Mouse (Mus musculus): ENCODE data around the gene Mybpc2. TPM values are rescaled to one million over a fixed set of nuclear protein-coding genes. Genes with fewer than 3 reads are reported as not detected.

Mybpc2 gene
- polyA plus RNA-seq, 1 experiment from 2014 or later = 0.13 TPM

DNA sequence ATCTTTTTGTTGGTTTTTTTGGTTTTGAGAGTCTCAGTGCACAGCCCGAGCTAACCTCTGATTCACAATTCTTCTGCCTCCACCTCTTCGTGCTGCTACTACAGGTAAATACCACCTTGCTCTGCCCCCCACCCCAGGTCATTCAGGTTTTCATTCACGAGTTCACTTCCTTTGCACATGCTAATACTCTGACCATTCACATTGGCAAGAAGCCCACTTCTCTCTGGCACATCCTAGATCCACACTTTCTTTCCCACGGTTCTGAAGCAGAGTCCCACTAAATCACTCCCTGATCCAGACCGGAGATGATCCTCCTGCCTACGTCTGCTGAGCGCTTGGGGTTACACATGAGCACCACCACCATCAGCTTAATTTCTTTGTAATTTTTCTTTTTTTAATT lies 29.4 kb downstream of the Mybpc2 start:
- Histone ChIP-seq H3K27ac (ENCODE audit: low read depth, low read length) (no peak overlapping the region), H3K4me1 (replicated peaks; ENCODE audit: control insufficient read depth, insufficient read depth, low read length) (peaks cover 9% of the 10 kb centered on the region; the same call in 1 of the 2 replicates), H3K36me3 (ENCODE audit: control insufficient read depth, insufficient read depth) (peaks cover 31% of the 10 kb centered on the region), H3K27me3 (replicated peaks; ENCODE audit: control insufficient read depth, insufficient read depth, low read length) (0 out of 2 replicates have a peak, but pooled peaks cover 3% of the 10 kb centered on the region), H3K9me3 (ENCODE audit: control insufficient read depth) (no peaks in the 10 kb centered on the region), H3K4me2 (replicated peaks; ENCODE audit: low read depth) (no peak overlapping the region), H3K9ac (ENCODE audit: low read depth, low read length) (no peak overlapping the region), H3K4me3 (ENCODE audit: low read depth, low read length) (no peak overlapping the region)
- no peak for TF ChIP-seq CTCF (IDR thresholded peaks at IDR 0.05; ENCODE audit: low read depth)
- no peak for ATAC-seq
- WGBS = 82% methylated on average over 7 of the region's 7 CpGs

DNA sequence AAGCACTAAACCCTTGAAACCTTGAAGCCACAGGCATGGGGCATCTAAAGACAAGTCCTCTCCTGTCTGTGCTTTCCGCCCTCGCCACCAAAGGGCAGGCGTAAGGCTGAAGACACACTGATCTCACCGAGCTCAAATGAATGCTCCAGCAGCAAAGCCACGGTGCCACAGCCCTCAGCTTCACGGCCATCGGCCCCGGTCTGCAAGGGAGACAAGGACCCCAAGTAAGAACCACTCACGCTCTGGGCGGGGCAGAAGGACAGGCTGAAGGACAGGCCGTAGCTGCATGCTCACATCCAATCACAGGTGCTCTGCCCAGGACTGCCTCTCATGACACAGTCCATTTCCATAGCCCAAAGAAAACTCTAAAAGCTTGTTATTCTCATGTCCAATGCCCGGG lies 29.8 kb downstream of the Mybpc2 start:
- no peaks in the 10 kb centered on the region for H3K9me3 ChIP-seq (ENCODE audit: control insufficient read depth)
- WGBS = 91% methylated on average over 12 of the region's 12 CpGs
- H3K4me3 ChIP-seq (ENCODE audit: low read depth, low read length) = no peak overlapping the region
- peaks cover 35% of the 10 kb centered on the region for H3K36me3 ChIP-seq (ENCODE audit: control insufficient read depth, insufficient read depth)
- 0 out of 2 replicates have a peak, but pooled peaks cover 3% of the 10 kb centered on the region for H3K27me3 ChIP-seq (replicated peaks; ENCODE audit: control insufficient read depth, insufficient read depth, low read length)
- TF ChIP-seq CTCF (IDR thresholded peaks at IDR 0.05; ENCODE audit: low read depth) = no peak
- ATAC-seq = no peak
- H3K27ac ChIP-seq (ENCODE audit: low read depth, low read length) = no peak overlapping the region
- no peak overlapping the region for H3K9ac ChIP-seq (ENCODE audit: low read depth, low read length)
- H3K4me1 ChIP-seq (replicated peaks; ENCODE audit: control insufficient read depth, insufficient read depth, low read length) = peaks cover 9% of the 10 kb centered on the region; the same call in 1 of the 2 replicates
- H3K4me2 ChIP-seq (replicated peaks; ENCODE audit: low read depth) = no peak overlapping the region

DNA sequence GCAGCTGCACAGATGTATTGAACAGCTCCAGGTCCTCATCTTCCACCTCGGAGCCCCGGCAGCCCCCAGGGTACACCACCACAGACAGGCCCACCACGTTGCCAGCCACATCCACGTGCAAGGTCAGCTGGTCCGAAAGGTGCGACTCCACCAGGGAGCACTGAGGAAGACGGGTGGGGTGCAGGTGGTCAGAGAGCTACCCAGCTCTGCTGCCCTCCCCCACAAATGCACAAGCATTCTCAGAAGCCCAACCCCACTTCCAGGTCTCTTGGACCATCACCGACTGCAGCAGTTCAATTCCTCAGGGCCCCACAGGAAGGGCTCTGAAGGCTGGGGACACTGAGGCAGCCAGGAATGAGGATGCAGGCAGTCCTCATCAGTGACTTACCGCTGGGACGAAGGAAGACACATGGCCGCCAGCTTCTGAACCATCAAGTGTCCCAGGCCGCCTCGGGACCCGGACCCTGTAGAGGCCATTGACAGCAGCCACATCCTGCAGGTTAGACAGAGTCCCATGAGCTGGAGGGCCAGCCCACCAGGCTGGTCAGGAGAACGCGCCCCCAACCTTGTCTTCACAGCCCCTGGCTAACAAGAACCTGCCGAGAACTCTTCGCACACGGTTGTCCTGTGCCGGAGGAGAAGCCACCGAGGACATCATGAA lies 32.2 kb downstream of the Mybpc2 start:
- Histone ChIP-seq H3K36me3 (ENCODE audit: control insufficient read depth, insufficient read depth) (peaks cover 46% of the 10 kb centered on the region), H3K27ac (ENCODE audit: low read depth, low read length) (no peak overlapping the region), H3K9ac (ENCODE audit: low read depth, low read length) (no peak overlapping the region), H3K4me3 (ENCODE audit: low read depth, low read length) (no peak overlapping the region), H3K9me3 (ENCODE audit: control insufficient read depth) (no peaks in the 10 kb centered on the region), H3K27me3 (replicated peaks; ENCODE audit: control insufficient read depth, insufficient read depth, low read length) (no peaks in the 10 kb centered on the region), H3K4me2 (replicated peaks; ENCODE audit: low read depth) (no peak overlapping the region), H3K4me1 (replicated peaks; ENCODE audit: control insufficient read depth, insufficient read depth, low read length) (peaks cover 9% of the 10 kb centered on the region; the same call in 1 of the 2 replicates)
- TF ChIP-seq CTCF (IDR thresholded peaks at IDR 0.05; ENCODE audit: low read depth) = no peak
- WGBS = 92% methylated on average over 21 of the region's 21 CpGs
- ATAC-seq = no peak

DNA sequence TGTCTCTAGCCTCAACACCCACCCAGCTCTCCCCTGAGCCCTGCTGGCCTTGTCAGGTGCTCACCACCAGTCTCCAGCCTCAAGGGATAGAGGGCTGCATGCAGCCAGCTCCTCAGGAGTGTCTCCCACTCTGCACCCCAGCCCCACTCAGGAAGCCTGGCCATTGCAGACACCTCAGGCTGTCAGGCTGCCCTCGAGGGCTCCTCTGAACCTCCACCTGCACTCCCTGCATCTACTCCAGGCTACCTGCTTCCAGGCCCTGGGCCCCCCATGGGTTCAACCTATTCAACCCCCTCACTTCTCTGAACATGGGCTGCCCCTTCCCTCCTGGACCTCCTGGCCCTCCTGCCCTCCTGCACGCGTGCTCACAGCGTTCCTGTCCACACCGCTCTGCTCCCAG lies 33.1 kb downstream of the Mybpc2 start:
- Histone ChIP-seq H3K4me2 (replicated peaks; ENCODE audit: low read depth) (no peak overlapping the region), H3K9ac (ENCODE audit: low read depth, low read length) (no peak overlapping the region), H3K4me3 (ENCODE audit: low read depth, low read length) (no peak overlapping the region), H3K27ac (ENCODE audit: low read depth, low read length) (no peak overlapping the region), H3K9me3 (ENCODE audit: control insufficient read depth) (no peaks in the 10 kb centered on the region), H3K36me3 (ENCODE audit: control insufficient read depth, insufficient read depth) (peaks cover 46% of the 10 kb centered on the region), H3K4me1 (replicated peaks; ENCODE audit: control insufficient read depth, insufficient read depth, low read length) (peaks cover 9% of the 10 kb centered on the region; the same call in 1 of the 2 replicates), H3K27me3 (replicated peaks; ENCODE audit: control insufficient read depth, insufficient read depth, low read length) (no peaks in the 10 kb centered on the region)
- ATAC-seq = no peak
- WGBS = 93% methylated on average over 5 of the region's 5 CpGs
- no peak for TF ChIP-seq CTCF (IDR thresholded peaks at IDR 0.05; ENCODE audit: low read depth)

DNA sequence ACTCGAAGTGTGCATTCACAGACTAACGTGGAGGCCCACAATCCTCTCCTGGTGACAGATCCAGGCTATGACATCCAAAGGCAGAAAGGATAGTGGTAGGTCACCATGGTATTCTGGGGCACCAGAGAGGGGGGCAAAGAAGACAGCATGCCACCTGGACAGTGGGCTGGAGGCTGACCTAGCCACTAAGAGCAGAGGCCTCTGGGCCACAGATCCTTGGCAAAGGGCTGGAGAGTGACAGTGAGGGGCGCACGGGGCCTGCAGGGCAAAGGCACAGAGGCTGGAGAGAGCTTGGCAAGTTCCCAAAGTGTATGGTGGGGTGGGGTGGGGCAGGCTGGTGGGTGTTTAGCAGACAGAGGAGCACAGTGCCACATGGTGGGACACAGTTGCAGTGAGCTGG lies 34.2 kb downstream of the Mybpc2 start:
- no peak for ATAC-seq
- Histone ChIP-seq H3K27ac (ENCODE audit: low read depth, low read length) (no peak overlapping the region), H3K4me3 (ENCODE audit: low read depth, low read length) (no peak overlapping the region), H3K9ac (ENCODE audit: low read depth, low read length) (no peak overlapping the region), H3K9me3 (ENCODE audit: control insufficient read depth) (no peaks in the 10 kb centered on the region), H3K4me1 (replicated peaks; ENCODE audit: control insufficient read depth, insufficient read depth, low read length) (peaks cover 2% of the 10 kb centered on the region; the same call in 1 of the 2 replicates), H3K27me3 (replicated peaks; ENCODE audit: control insufficient read depth, insufficient read depth, low read length) (no peaks in the 10 kb centered on the region), H3K36me3 (ENCODE audit: control insufficient read depth, insufficient read depth) (peaks cover 46% of the 10 kb centered on the region), H3K4me2 (replicated peaks; ENCODE audit: low read depth) (no peak overlapping the region)
- TF ChIP-seq CTCF (IDR thresholded peaks at IDR 0.05; ENCODE audit: low read depth) = no peak
- WGBS = 88% methylated on average over 4 of the region's 4 CpGs

DNA sequence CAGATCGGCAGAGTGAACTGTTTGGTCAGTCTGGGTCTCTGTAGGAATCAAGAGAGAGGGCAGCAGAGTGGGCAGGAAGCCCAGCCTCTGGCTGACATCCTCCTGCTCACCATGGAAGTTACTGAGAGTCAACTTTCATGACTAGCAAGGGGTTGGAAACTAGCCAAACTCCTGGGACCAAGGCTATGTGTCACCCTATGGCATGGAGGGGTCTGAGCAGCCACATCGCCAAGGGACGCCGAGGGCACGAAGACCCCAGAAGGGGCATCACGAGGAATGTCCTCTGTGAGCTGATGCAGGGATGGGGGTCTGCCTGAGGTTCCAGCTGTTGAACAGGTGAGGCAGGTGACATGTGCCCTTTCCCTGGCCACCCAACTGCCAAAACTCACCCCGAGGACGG lies 35.9 kb downstream of the Mybpc2 start:
- no peak for ATAC-seq
- Histone ChIP-seq H3K4me2 (replicated peaks; ENCODE audit: low read depth) (no peak overlapping the region), H3K4me3 (ENCODE audit: low read depth, low read length) (no peak overlapping the region), H3K27ac (ENCODE audit: low read depth, low read length) (no peak overlapping the region), H3K9ac (ENCODE audit: low read depth, low read length) (no peak overlapping the region), H3K9me3 (ENCODE audit: control insufficient read depth) (no peaks in the 10 kb centered on the region), H3K4me1 (replicated peaks; ENCODE audit: control insufficient read depth, insufficient read depth, low read length) (no peaks in the 10 kb centered on the region), H3K36me3 (ENCODE audit: control insufficient read depth, insufficient read depth) (peaks cover 42% of the 10 kb centered on the region), H3K27me3 (replicated peaks; ENCODE audit: control insufficient read depth, insufficient read depth, low read length) (no peaks in the 10 kb centered on the region)
- WGBS = 93% methylated on average over 8 of the region's 8 CpGs
- TF ChIP-seq CTCF (IDR thresholded peaks at IDR 0.05; ENCODE audit: low read depth) = no peak

All from intestine, postnatal 0 days (tissue).